Comparison of ENCODE assay signal across 8 mouse cellular contexts in genomic region chr11:86757480-86758371, GRCm38 (mm10). TPM values are rescaled to one million over a fixed set of nuclear protein-coding genes. Genes with fewer than 3 reads are reported as not detected.
DNase-seq lines count a peak whose midpoint lies in the region; ATAC-seq and TF ChIP-seq lines count a peak whose summit lies in the region.

Cltc (minus strand) TSS chr11:86757565.

- no peaks in the 10 kb centered on the region for H3K27me3 ChIP-seq in embryonic facial prominence, embryonic 15.5 days
- H3K27me3 ChIP-seq in limb, embryonic 14.5 days (ENCODE audit: control insufficient read depth, insufficient read depth, low read length): no peaks in the 10 kb centered on the region
- no peaks in the 10 kb centered on the region for H3K27me3 ChIP-seq in midbrain, postnatal 0 days (ENCODE audit: insufficient read depth, low read length)

- peak; percentile 33; the same call in 1 of the 2 replicates for TF ChIP-seq CTCF in bone marrow, adult 2 months (IDR thresholded peaks at IDR 0.05; ENCODE audit: control insufficient read depth, insufficient read depth, low read length)
- peak; percentile 71 for TF ChIP-seq CTCF in midbrain, postnatal 0 days (IDR thresholded peaks at IDR 0.05)

- no peaks in the 10 kb centered on the region for H3K9me3 ChIP-seq in embryonic facial prominence, embryonic 15.5 days (replicated peaks)
- no peaks in the 10 kb centered on the region for H3K9me3 ChIP-seq in limb, embryonic 14.5 days (ENCODE audit: control insufficient read depth, low read length)
- H3K9me3 ChIP-seq in midbrain, postnatal 0 days (ENCODE audit: low read length): no peaks in the 10 kb centered on the region

- ATAC-seq in embryonic facial prominence, embryonic 15.5 days (ENCODE audit: insufficient number of reproducible peaks, low FRiP score, low TSS enrichment, low read depth): peak; percentile 95
- peak; percentile 96 for ATAC-seq in limb, embryonic 14.5 days (ENCODE audit: low FRiP score, low read depth)
- ATAC-seq in midbrain, postnatal 0 days (ENCODE audit: low FRiP score): peak; percentile 96

- no peaks in the 10 kb centered on the region for H3K4me1 ChIP-seq in bone marrow, adult 2 months (ENCODE audit: control insufficient read depth, insufficient read depth, low read length)
- H3K4me1 ChIP-seq in embryonic facial prominence, embryonic 15.5 days: peaks cover 17% of the 10 kb centered on the region
- peaks cover 7% of the 10 kb centered on the region for H3K4me1 ChIP-seq in limb, embryonic 14.5 days (ENCODE audit: control insufficient read depth, insufficient read depth, low read length)
- peaks cover 5% of the 10 kb centered on the region; the same call in 1 of the 2 replicates for H3K4me1 ChIP-seq in midbrain, postnatal 0 days (ENCODE audit: insufficient read depth, low read length)

- no peaks in the 10 kb centered on the region for H3K36me3 ChIP-seq in embryonic facial prominence, embryonic 15.5 days
- no peaks in the 10 kb centered on the region for H3K36me3 ChIP-seq in limb, embryonic 14.5 days (ENCODE audit: control insufficient read depth, insufficient read depth, low read length)
- no peaks in the 10 kb centered on the region for H3K36me3 ChIP-seq in midbrain, postnatal 0 days (ENCODE audit: insufficient read depth, low read length)

- WGBS in bone marrow, adult 2 months: under 1% methylated on average over 73 of the region's 73 CpGs
- WGBS in embryonic facial prominence, embryonic 15.5 days: under 1% methylated on average over 70 of the region's 73 CpGs
- WGBS in limb, embryonic 14.5 days: under 1% methylated on average over 70 of the region's 73 CpGs
- under 1% methylated on average over 69 of the region's 73 CpGs for WGBS in midbrain, postnatal 0 days

- H3K9ac ChIP-seq in embryonic facial prominence, embryonic 15.5 days: peak within 1 kb of the TSS; percentile 95
- peak within 1 kb of the TSS; percentile 93 for H3K9ac ChIP-seq in limb, embryonic 14.5 days (ENCODE audit: low read depth, low read length, severe bottlenecking)
- peak within 1 kb of the TSS; percentile 99 for H3K9ac ChIP-seq in midbrain, postnatal 0 days (replicated peaks; ENCODE audit: low read length, poor library complexity, severe bottlenecking)

- TF ChIP-seq POLR2A in bone marrow, adult 2 months (IDR thresholded peaks at IDR 0.05; ENCODE audit: borderline replicate concordance, control insufficient read depth, low read depth, low read length): peak; percentile 89
- TF ChIP-seq POLR2A in limb, embryonic 14.5 days (IDR thresholded peaks at IDR 0.05; ENCODE audit: borderline replicate concordance, extremely low read depth, insufficient read depth, insufficient read length): peak; percentile 95

- H3K27ac ChIP-seq in bone marrow, adult 2 months (ENCODE audit: control insufficient read depth, insufficient read depth, low read depth, low read length, poor library complexity): peak within 1 kb of the TSS; percentile 98
- peak within 1 kb of the TSS; percentile 99 for H3K27ac ChIP-seq in embryonic facial prominence, embryonic 15.5 days (replicated peaks)
- peak within 1 kb of the TSS; percentile 95 for H3K27ac ChIP-seq in limb, embryonic 14.5 days (replicated peaks; ENCODE audit: low read depth, low read length)
- peak within 1 kb of the TSS; percentile 99 for H3K27ac ChIP-seq in midbrain, postnatal 0 days (ENCODE audit: low read depth, low read length)

- peak; percentile 99 for DNase-seq in 416B (ENCODE audit: low read depth)
- DNase-seq in heart, adult 8-10 months (ENCODE audit: low spot score): peak; percentile 97
- peak; percentile 97 for DNase-seq in kidney, adult 9 months
- DNase-seq in limb, embryonic 14.5 days (ENCODE audit: low spot score): peak; percentile 97
- DNase-seq in midbrain, postnatal 0 days (ENCODE audit: low spot score): peak; percentile 99
- peak; percentile 89 to 92 for DNase-seq in spleen, postnatal 14 days (ENCODE audit: low spot score in 2 of 2)

- H3K4me2 ChIP-seq in embryonic facial prominence, embryonic 15.5 days (replicated peaks): peak within 1 kb of the TSS; percentile 82
- peak within 1 kb of the TSS; percentile 81 for H3K4me2 ChIP-seq in limb, embryonic 14.5 days (replicated peaks; ENCODE audit: low read depth, low read length, severe bottlenecking)
- peak within 1 kb of the TSS; percentile 93 for H3K4me2 ChIP-seq in midbrain, postnatal 0 days (ENCODE audit: low read depth, low read length, poor library complexity, severe bottlenecking)

- H3K4me3 ChIP-seq in bone marrow, adult 2 months (replicated peaks; ENCODE audit: control insufficient read depth, low read depth, low read length): peak within 1 kb of the TSS; percentile 90
- peak within 1 kb of the TSS; percentile 97 for H3K4me3 ChIP-seq in embryonic facial prominence, embryonic 15.5 days (replicated peaks)
- H3K4me3 ChIP-seq in limb, embryonic 14.5 days (replicated peaks; ENCODE audit: low read length): peak within 1 kb of the TSS; percentile 98
- H3K4me3 ChIP-seq in midbrain, postnatal 0 days (ENCODE audit: low read depth, low read length): peak within 1 kb of the TSS; percentile 98

RNA-seq across cellular contexts. Expression of gene Cltc, which starts in this region (rescaled TPM):
- polyA plus RNA-seq in bone marrow, adult 2 months (2011; ENCODE audit: insufficient read depth, insufficient read length, low replicate concordance, missing spikeins): 72.0 and 82.1 TPM in 2 replicates
- polyA plus RNA-seq in embryonic facial prominence, embryonic 15.5 days (2015; fragmentation: Nextera tagmentation; extraction: Ambion mirVana): 110 and 113 TPM in 2 replicates
- 100 to 1,000 TPM; 128 to 169 (median 144) TPM for total RNA-seq in heart, adult 8-10 months (2022)
- 116 and 120 TPM in 2 replicates for polyA plus RNA-seq in limb, embryonic 14.5 days (2012; rRNA removed)
- polyA plus RNA-seq in limb, embryonic 14.5 days (2014; fragmentation: Nextera tagmentation; extraction: Ambion mirVana): 156 and 162 TPM in 2 replicates
- 440 and 500 TPM in 2 replicates for total RNA-seq in midbrain, postnatal 0 days (2014; rRNA removed)
- 136 and 140 TPM in 2 replicates for polyA plus RNA-seq in midbrain, postnatal 0 days (2015; fragmentation: Nextera tagmentation; extraction: Ambion mirVana)

Comparison
In these comparisons a context has a peak if more than half of its experiments do, and no peak if none do; other contexts are left out.
1. Peak in every context shown above with its lines: DNase-seq, ATAC-seq, H3K4me3 ChIP-seq and H3K27ac ChIP-seq.